Mouse (Mus musculus) CH12.LX (cell line): ENCODE data around the gene Arpp21. TPM values are rescaled to one million over a fixed set of nuclear protein-coding genes. Genes with fewer than 3 reads are reported as not detected.

Source experiments
- DNase-seq: peaks from one replicate; pipeline ENCODE4 v3.0.0-alpha.2; 2013; ENCODE audit errors: extremely low read depth
- H3K27ac ChIP-seq: 2 replicates; pipeline ENCODE4 v1.5.1; 2012; ENCODE audit warnings: low read depth, mild to moderate bottlenecking, control low read depth, moderate library complexity; ENCODE audit not compliant: insufficient read depth
- H3K27me3 ChIP-seq: replicated peaks from 2 replicates; pipeline ENCODE3; 2012; ENCODE audit warnings: inconsistent platforms
- H3K36me3 ChIP-seq, 2 experiments: replicated peaks in 1 of 2; 2 replicates each; pipeline versions ENCODE3 to v1.6.1; 2012; ENCODE audit warnings: inconsistent platforms in 1 of 2, low read length in 1 of 2, mild to moderate bottlenecking in 1 of 2, mixed read lengths in 1 of 2, moderate library complexity in 1 of 2; ENCODE audit not compliant: control insufficient read depth in 1 of 2, insufficient read depth in 1 of 2
- H3K4me1 ChIP-seq, 2 experiments: 2 replicates each; pipeline ENCODE4 v1.6.1; 2012; ENCODE audit warnings: inconsistent platforms in 1 of 2, moderate library complexity in 1 of 2; ENCODE audit not compliant: insufficient read depth in 2 of 2, control insufficient read depth in 1 of 2
- H3K4me2 ChIP-seq: 2 replicates; pipeline ENCODE4 v1.6.1; 2012; ENCODE audit warnings: low read depth, mild to moderate bottlenecking, control low read depth; ENCODE audit not compliant: poor library complexity, insufficient read depth, severe bottlenecking
- H3K4me3 ChIP-seq, 3 experiments: fragments of 150-350 bp in 1 of 3; sonication (generic) in 1 of 3; replicated peaks in 1 of 3; 2 replicates each; pipeline versions ENCODE3 to v1.5.1; 2011 to 2012; ENCODE audit warnings: low read depth in 2 of 3, low read length in 2 of 3, mild to moderate bottlenecking in 2 of 3, moderate library complexity in 2 of 3, control low read depth in 1 of 3, improper control_type of control experiment in 1 of 3, inconsistent platforms in 1 of 3, mixed read lengths in 1 of 3; ENCODE audit not compliant: poor library complexity in 1 of 3
- H3K79me2 ChIP-seq: replicated peaks from 2 replicates; pipeline ENCODE4 v1.6.1; 2012; ENCODE audit warnings: mild to moderate bottlenecking, moderate library complexity; ENCODE audit not compliant: control insufficient read depth, poor library complexity, insufficient read depth, severe bottlenecking; ENCODE audit errors: extremely low read depth
- H3K9ac ChIP-seq: 2 replicates; pipeline ENCODE4 v1.6.1; 2012; ENCODE audit warnings: low read depth, mild to moderate bottlenecking, control low read depth, moderate library complexity; ENCODE audit not compliant: insufficient read depth
- H3K9me3 ChIP-seq: replicated peaks from 2 replicates; pipeline ENCODE3; 2012; ENCODE audit warnings: low read length, inconsistent platforms, mixed read lengths
- CHD2 ChIP-seq: IDR thresholded peaks from 2 replicates; pipeline ENCODE4 v1.6.1; 2011; ENCODE audit warnings: low read length, improper control_type of control experiment
- CTCF ChIP-seq, 2 experiments: IDR thresholded peaks in 1 of 2; conservative IDR thresholded peaks in 1 of 2; 2 replicates each; pipeline ENCODE4 v1.5.1; 2011 to 2012; ENCODE audit warnings: low read depth in 2 of 2, low read length in 2 of 2, improper control_type of control experiment in 1 of 2, inconsistent platforms in 1 of 2, mild to moderate bottlenecking in 1 of 2, moderate library complexity in 1 of 2
- ELF1 ChIP-seq: IDR thresholded peaks from 2 replicates; pipeline ENCODE4 v1.6.1; 2014; ENCODE audit warnings: low read depth, mild to moderate bottlenecking, inconsistent platforms, low read length, improper control_type of control experiment
- HCFC1 ChIP-seq: IDR thresholded peaks from 2 replicates; pipeline ENCODE4 v1.6.1; 2012; ENCODE audit warnings: low read depth, mild to moderate bottlenecking, inconsistent platforms, low read length, improper control_type of control experiment
- MAFK ChIP-seq: IDR thresholded peaks from 2 replicates; pipeline ENCODE4 v1.6.1; 2011; ENCODE audit warnings: low read length, improper control_type of control experiment; ENCODE audit not compliant: insufficient replicate concordance
- MAX ChIP-seq: IDR thresholded peaks from 2 replicates; pipeline ENCODE4 v1.6.1; 2011; ENCODE audit warnings: low read length, improper control_type of control experiment
- MEF2A ChIP-seq: IDR thresholded peaks from 2 replicates; pipeline ENCODE4 v1.6.1; 2014; ENCODE audit warnings: low read depth, mild to moderate bottlenecking, inconsistent platforms, low read length, improper control_type of control experiment, borderline replicate concordance
- MXI1 ChIP-seq: IDR thresholded peaks from 2 replicates; pipeline ENCODE4 v1.6.1; 2011; ENCODE audit warnings: mild to moderate bottlenecking, low read depth, low read length, improper control_type of control experiment
- NELFE ChIP-seq: IDR thresholded peaks from 2 replicates; pipeline ENCODE4 v1.6.1; 2011; ENCODE audit warnings: low read depth, low read length, improper control_type of control experiment
- NRF1 ChIP-seq: IDR thresholded peaks from 2 replicates; pipeline ENCODE4 v1.6.1; 2014; ENCODE audit warnings: low read depth, mild to moderate bottlenecking, inconsistent platforms, low read length, improper control_type of control experiment, moderate library complexity
- POLR2A ChIP-seq: IDR thresholded peaks from 2 replicates; pipeline ENCODE4 v1.6.1; 2011; ENCODE audit warnings: low read depth, mild to moderate bottlenecking, improper control_type of control experiment, low read length
- RAD21 ChIP-seq: IDR thresholded peaks from 2 replicates; pipeline ENCODE4 v1.6.1; 2011; ENCODE audit warnings: low read depth, mild to moderate bottlenecking, low read length, improper control_type of control experiment, moderate library complexity
- TBP ChIP-seq: conservative IDR thresholded peaks from 2 replicates; pipeline ENCODE4 v1.6.1; 2011; ENCODE audit warnings: low read depth, low read length, improper control_type of control experiment
- TCF12 ChIP-seq: IDR thresholded peaks from 2 replicates; pipeline ENCODE4 v1.6.1; 2014; ENCODE audit warnings: low read depth, mild to moderate bottlenecking, inconsistent platforms, low read length, improper control_type of control experiment
- UBTF ChIP-seq: IDR thresholded peaks from 2 replicates; pipeline ENCODE4 v1.6.1; 2012; ENCODE audit warnings: low read depth, mild to moderate bottlenecking, inconsistent platforms, low read length, improper control_type of control experiment, moderate library complexity
- USF1 ChIP-seq: IDR thresholded peaks from 2 replicates; pipeline ENCODE4 v1.6.1; 2014; ENCODE audit warnings: low read depth, mild to moderate bottlenecking, inconsistent platforms, low read length, improper control_type of control experiment
- USF2 ChIP-seq: conservative IDR thresholded peaks from 2 replicates; pipeline ENCODE4 v1.6.1; 2011; ENCODE audit warnings: low read depth, low read length, improper control_type of control experiment
- ZC3H11A ChIP-seq: IDR thresholded peaks from 2 replicates; pipeline ENCODE4 v1.6.1; 2012; ENCODE audit warnings: low read depth, mild to moderate bottlenecking, inconsistent platforms, low read length, improper control_type of control experiment
- ZKSCAN1 ChIP-seq: IDR thresholded peaks from 2 replicates; pipeline ENCODE4 v1.6.1; 2012; ENCODE audit warnings: low read depth, inconsistent platforms, low read length, improper control_type of control experiment, borderline replicate concordance
- dilution Hi-C: fragments of 300-500 bp; cut with MboI; formaldehyde crosslinking; loops from 2 replicates; pipeline ENCODE4 v1.14.3; 2020; ENCODE audit warnings: low sequenced_read_pairs; ENCODE audit not compliant: extremely low pct_unique_long_range_greater_than_20kb, extremely low pct_ligation_motif_present
- in situ Hi-C: fragments of 300-500 bp; cut with MboI; formaldehyde crosslinking; loops from 3 replicates; pipeline ENCODE4 v1.14.3; 2019; ENCODE audit warnings: low sequenced_read_pairs, low pct_ligation_motif_present, low pct_unique_long_range_greater_than_20kb, mixed read lengths
- polyA plus RNA-seq: library from polyadenylated mRNA; unstranded; fragments of >175 nt; gene quantifications from 2 replicates; pipeline ENCODE4 v1.2.1, GENCODE M21; 2012; ENCODE audit warnings: low read depth; ENCODE audit not compliant: insufficient read length
- total RNA-seq, 2 experiments: library from RNA; depleted of rRNA; stranded (reverse); fragments of 300-350 nt in 1 of 2; fragments of >200 nt in 1 of 2; gene quantifications; 2 replicates each; pipeline ENCODE4 v1.2.3; 2012 to 2014

Gene Arpp21
- total and polyA plus RNA-seq, 3 experiments, result not detected

DNA sequence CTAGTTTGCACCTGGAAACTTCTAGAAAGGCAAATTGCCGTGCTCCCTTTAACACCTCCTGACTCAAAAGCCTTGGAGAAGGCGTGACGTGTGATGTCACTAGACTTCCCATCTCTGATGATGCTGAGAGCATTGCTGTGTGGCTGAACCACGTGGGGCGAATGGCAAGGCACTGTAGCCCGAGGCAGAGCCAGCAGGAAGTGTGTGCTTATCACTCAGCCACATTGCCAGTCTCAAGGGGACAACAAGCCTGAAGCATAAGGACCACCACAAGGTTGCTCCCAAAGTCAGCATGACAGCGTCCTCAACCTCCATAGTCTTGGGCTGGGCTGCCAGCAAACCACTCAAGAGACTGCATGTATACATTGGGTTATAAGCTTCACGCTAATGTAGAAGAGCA lies 95.1 kb downstream of the Arpp21 start:
- Histone ChIP-seq H3K4me1 (no peaks in the 10 kb centered on the region), H3K36me3 (no peaks in the 10 kb centered on the region), H3K9ac (no peak overlapping the region), H3K4me3 (no peak overlapping the region), H3K27ac (no peak overlapping the region), H3K4me2 (no peak overlapping the region), H3K9me3 (peaks cover 68% of the 10 kb centered on the region), H3K79me2 (no peaks in the 10 kb centered on the region)
- no peak for DNase-seq
- in situ Hi-C loops (no loop called here), dilution Hi-C loops (no loop called here)
- no peak for TF ChIP-seq CTCF (conservative IDR thresholded peaks at IDR 0.05 in 1 of 2, IDR thresholded peaks at IDR 0.05 in 1 of 2; ENCODE audit: low read depth in 2 of 2, low read length in 2 of 2)
- no peak for TF ChIP-seq UBTF
- TF ChIP-seq USF1, result no peak
- TF ChIP-seq MXI1, result no peak
- no peak for TF ChIP-seq HCFC1
- TF ChIP-seq TBP, result no peak
- TF ChIP-seq RAD21, result no peak
- no peak for TF ChIP-seq ZC3H11A
- TF ChIP-seq ZKSCAN1, result no peak
- TF ChIP-seq POLR2A, result no peak
- TF ChIP-seq MEF2A, result no peak
- TF ChIP-seq NRF1, result no peak
- no peak for TF ChIP-seq TCF12
- no peak for TF ChIP-seq MAFK
- TF ChIP-seq, all 38 proteins: peak for 0
- no peaks in the 10 kb centered on the region for H3K27me3 ChIP-seq

- Histone ChIP-seq H3K4me3 (no peak overlapping the region), H3K79me2 (no peaks in the 10 kb centered on the region), H3K4me2 (no peak overlapping the region), H3K9me3 (peaks cover 74% of the 10 kb centered on the region), H3K27ac (no peak overlapping the region), H3K27me3 (no peaks in the 10 kb centered on the region), H3K36me3 (no peaks in the 10 kb centered on the region), H3K4me1 (no peaks in the 10 kb centered on the region), H3K9ac (no peak overlapping the region)
- DNase-seq, result no peak
- dilution Hi-C loops, result no loop called here
- in situ Hi-C loops, result no loop called here
- TF ChIP-seq USF2 (no peak), MAFK (no peak), MAX (no peak)
- TF ChIP-seq, all 38 proteins: peak for 0
Observed at GRCm38 (mm10) chr9:112137820-112138219, 97.9 kb downstream of the Arpp21 start.

- Histone ChIP-seq H3K79me2 (no peaks in the 10 kb centered on the region), H3K9ac (no peak overlapping the region), H3K4me2 (no peak overlapping the region), H3K36me3 (no peaks in the 10 kb centered on the region), H3K9me3 (peaks cover 87% of the 10 kb centered on the region), H3K27me3 (no peaks in the 10 kb centered on the region), H3K27ac (no peak overlapping the region), H3K4me1 (no peaks in the 10 kb centered on the region), H3K4me3 (no peak overlapping the region)
- no peak for TF ChIP-seq CTCF (conservative IDR thresholded peaks at IDR 0.05 in 1 of 2, IDR thresholded peaks at IDR 0.05 in 1 of 2; ENCODE audit: low read depth in 2 of 2, low read length in 2 of 2)
- no peak for TF ChIP-seq NELFE
- no peak for TF ChIP-seq MAFK
- no peak for TF ChIP-seq HCFC1
- TF ChIP-seq CHD2, result no peak
- TF ChIP-seq ELF1, result no peak
- no peak for TF ChIP-seq POLR2A
- in situ Hi-C loops (no loop called here), dilution Hi-C loops (no loop called here)
- DNase-seq, result no peak
Observed at GRCm38 (mm10) chr9:112130812-112131211, 104.9 kb downstream of the Arpp21 start.
